Comparison of ENCODE assay signal across 18 mouse cellular contexts in the genomic region with DNA sequence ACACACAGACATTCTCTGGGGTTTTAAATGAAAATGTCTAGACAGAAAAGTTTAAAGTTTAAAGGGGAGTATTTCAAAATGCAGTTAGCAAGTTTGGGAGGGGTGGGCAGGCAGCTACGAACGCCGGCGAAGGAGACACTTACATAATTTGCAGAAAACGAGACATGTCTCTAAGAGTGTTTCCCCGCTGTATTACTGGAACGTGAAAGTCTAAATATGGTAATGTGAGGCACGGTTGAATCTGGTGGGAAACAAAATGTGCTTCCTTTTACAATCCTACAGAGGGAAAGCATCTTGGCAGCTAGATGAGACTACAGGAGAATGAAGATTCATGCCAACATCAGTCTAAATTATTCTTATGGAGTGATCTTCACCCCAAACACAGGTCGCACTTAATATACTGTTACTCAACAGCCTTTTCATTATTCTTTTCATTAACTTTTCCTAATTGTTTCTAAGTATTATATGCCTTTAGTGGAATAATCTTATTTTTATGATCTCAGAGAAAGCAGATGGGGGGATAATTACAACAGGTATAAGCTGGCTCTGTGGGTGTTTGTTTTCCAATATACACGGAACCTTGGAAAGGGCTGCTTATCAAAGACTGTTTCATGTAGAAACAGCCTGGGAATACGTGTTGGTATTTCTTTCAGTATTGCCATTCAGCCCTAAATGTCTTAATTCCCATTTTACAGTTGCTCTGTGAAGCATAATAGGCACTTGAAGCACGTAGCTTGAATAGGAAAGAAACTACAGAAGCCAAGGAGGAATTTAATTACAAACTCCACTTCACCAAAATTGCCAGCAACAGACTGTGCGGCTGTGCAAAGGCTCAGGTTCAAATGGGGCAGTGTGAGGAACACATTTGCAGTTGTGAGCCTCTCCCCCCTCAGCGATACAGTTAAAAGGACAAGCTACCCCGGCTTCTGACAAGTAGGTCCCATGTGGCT.
A peak's percentile ranks its signal among the peaks of the same experiment; 100 is the strongest.
DNase-seq lines count a peak whose midpoint lies in the region; ATAC-seq and TF ChIP-seq lines count a peak whose summit lies in the region.
"Had no signal": no experiment of that assay in that cellular context is flagged by ENCODE, and none has a peak within 500 bp of the region (broad histone marks: within the 10 kb centered on the region; RNA-seq: fewer than 3 reads in every experiment).

No protein-coding gene starts in this region.

- H3K4me2 ChIP-seq in intestine, embryonic 14.5 days (ENCODE audit: low read length), result no peak overlapping the region
- H3K4me2 ChIP-seq in intestine, postnatal 0 days (replicated peaks; ENCODE audit: low read depth), result no peak overlapping the region
- no peak overlapping the region for H3K4me2 ChIP-seq in stomach, embryonic 14.5 days (replicated peaks; ENCODE audit: low read depth, low read length)
- no peak overlapping the region for H3K4me2 ChIP-seq in stomach, postnatal 0 days (replicated peaks; ENCODE audit: low read depth)
- H3K4me2 ChIP-seq in forebrain, embryonic 14.5 days (ENCODE audit: low read length), result no peak overlapping the region

- DNase-seq in intestine, embryonic 14.5 days (ENCODE audit: low spot score), result no peak
- no peak for DNase-seq in stomach, postnatal 0 days (ENCODE audit: low spot score)
- DNase-seq in forebrain, embryonic 14.5 days (ENCODE audit: low spot score), result peak; percentile 79
- DNase-seq in telencephalon, adult 2 months (ENCODE audit: low read depth, low spot score), result peak; percentile 45
- DNase-seq in c-Kit-positive CD71-positive TER-119-positive erythroid progenitor cells, embryonic 14.5 days (ENCODE audit: low spot score), result no peak
- DNase-seq in thymus, postnatal 10 days (ENCODE audit: low spot score in 2 of 2), result no peak
- DNase-seq: adrenal gland, postnatal 14 days; cerebellum, postnatal 25 days; kidney, adult 11 months; kidney, postnatal 36 days; lung, postnatal 10 days; thymus, postnatal 36 days had no signal

- WGBS in intestine, embryonic 14.5 days, result 72% methylated on average over 15 of the region's 15 CpGs
- WGBS in intestine, postnatal 0 days, result 78% methylated on average over 15 of the region's 15 CpGs
- 71% methylated on average over 15 of the region's 15 CpGs for WGBS in stomach, embryonic 14.5 days
- WGBS in stomach, postnatal 0 days, result 68% methylated on average over 15 of the region's 15 CpGs
- 31% methylated on average over 15 of the region's 15 CpGs for WGBS in forebrain, embryonic 14.5 days

- H3K27me3 ChIP-seq in intestine, embryonic 14.5 days (replicated peaks; ENCODE audit: control insufficient read depth, insufficient read depth, low read length), result no peaks in the 10 kb centered on the region
- no peaks in the 10 kb centered on the region for H3K27me3 ChIP-seq in intestine, postnatal 0 days (replicated peaks; ENCODE audit: control insufficient read depth, insufficient read depth, low read length)
- H3K27me3 ChIP-seq in stomach, embryonic 14.5 days (ENCODE audit: control insufficient read depth, insufficient read depth, low read length), result no peaks in the 10 kb centered on the region
- no peaks in the 10 kb centered on the region for H3K27me3 ChIP-seq in stomach, postnatal 0 days (ENCODE audit: control insufficient read depth, insufficient read depth, low read length)
- no peaks in the 10 kb centered on the region for H3K27me3 ChIP-seq in forebrain, embryonic 14.5 days (replicated peaks; ENCODE audit: control insufficient read depth, insufficient read depth, low read length)

- H3K36me3 ChIP-seq in intestine, embryonic 14.5 days (ENCODE audit: control insufficient read depth, insufficient read depth, low read length), result no peaks in the 10 kb centered on the region
- no peaks in the 10 kb centered on the region for H3K36me3 ChIP-seq in intestine, postnatal 0 days (ENCODE audit: control insufficient read depth, insufficient read depth)
- no peaks in the 10 kb centered on the region for H3K36me3 ChIP-seq in stomach, embryonic 14.5 days (ENCODE audit: control insufficient read depth, insufficient read depth, low read length)
- no peaks in the 10 kb centered on the region; the same call in 1 of the 2 replicates for H3K36me3 ChIP-seq in stomach, postnatal 0 days (ENCODE audit: control insufficient read depth, insufficient read depth, low read length)
- no peaks in the 10 kb centered on the region for H3K36me3 ChIP-seq in forebrain, embryonic 14.5 days (ENCODE audit: control insufficient read depth, insufficient read depth, low read length)
- H3K36me3 ChIP-seq: hindbrain, embryonic 10.5 days; limb, embryonic 10.5 days had no signal

- no peak overlapping the region for H3K9ac ChIP-seq in intestine, embryonic 14.5 days (ENCODE audit: low read length)
- H3K9ac ChIP-seq in intestine, postnatal 0 days (ENCODE audit: low read depth, low read length), result no peak overlapping the region
- no peak overlapping the region for H3K9ac ChIP-seq in stomach, embryonic 14.5 days (replicated peaks; ENCODE audit: low read depth, low read length)
- no peak overlapping the region for H3K9ac ChIP-seq in stomach, postnatal 0 days (ENCODE audit: low read length)
- no peak overlapping the region for H3K9ac ChIP-seq in forebrain, embryonic 14.5 days (ENCODE audit: low read length)
- H3K9ac ChIP-seq: liver, embryonic 14.5 days had no signal

- H3K27ac ChIP-seq in intestine, embryonic 14.5 days (ENCODE audit: low read depth), result 0 out of 2 replicates have a peak overlapping the region, but pooled peaks have one; percentile 29
- no peak overlapping the region for H3K27ac ChIP-seq in intestine, postnatal 0 days (ENCODE audit: low read depth, low read length)
- peak overlapping the region; percentile 1; the same call in 1 of the 2 replicates for H3K27ac ChIP-seq in stomach, embryonic 14.5 days (ENCODE audit: low read length)
- H3K27ac ChIP-seq in stomach, postnatal 0 days (replicated peaks), result no peak overlapping the region
- no peak overlapping the region for H3K27ac ChIP-seq in forebrain, embryonic 14.5 days (ENCODE audit: low read depth, low read length)
- H3K27ac ChIP-seq: hindbrain, embryonic 10.5 days; limb, embryonic 10.5 days; liver, embryonic 14.5 days had no signal

- no peaks in the 10 kb centered on the region for H3K9me3 ChIP-seq in intestine, embryonic 14.5 days (ENCODE audit: control insufficient read depth, low read length)
- no peaks in the 10 kb centered on the region for H3K9me3 ChIP-seq in intestine, postnatal 0 days (ENCODE audit: control insufficient read depth)
- H3K9me3 ChIP-seq in stomach, embryonic 14.5 days (ENCODE audit: control insufficient read depth, low read depth, low read length), result no peaks in the 10 kb centered on the region
- no peaks in the 10 kb centered on the region for H3K9me3 ChIP-seq in stomach, postnatal 0 days (ENCODE audit: control insufficient read depth, low read length)
- no peaks in the 10 kb centered on the region for H3K9me3 ChIP-seq in forebrain, embryonic 14.5 days (replicated peaks; ENCODE audit: control insufficient read depth, low read length)
- H3K9me3 ChIP-seq: hindbrain, embryonic 10.5 days; limb, embryonic 10.5 days had no signal

- no peak for ATAC-seq in intestine, embryonic 14.5 days (replicated peaks; ENCODE audit: low FRiP score, low TSS enrichment, low read depth)
- no peak for ATAC-seq in intestine, postnatal 0 days
- ATAC-seq in stomach, embryonic 14.5 days (ENCODE audit: insufficient number of reproducible peaks, insufficient read depth, low FRiP score, low read depth), result no peak
- no peak for ATAC-seq in stomach, postnatal 0 days (ENCODE audit: low FRiP score, low TSS enrichment)
- peak; percentile 79 for ATAC-seq in forebrain, embryonic 14.5 days
- ATAC-seq: CD4-positive, CD25-positive, alpha-beta regulatory T cell, adult 4 months had no signal

- no peak overlapping the region for H3K4me3 ChIP-seq in intestine, embryonic 14.5 days (ENCODE audit: low read depth, low read length)
- no peak overlapping the region for H3K4me3 ChIP-seq in intestine, postnatal 0 days (ENCODE audit: low read depth, low read length)
- no peak overlapping the region for H3K4me3 ChIP-seq in stomach, embryonic 14.5 days (ENCODE audit: low read depth, low read length)
- H3K4me3 ChIP-seq in stomach, postnatal 0 days (ENCODE audit: low read depth, low read length), result no peak overlapping the region
- no peak overlapping the region for H3K4me3 ChIP-seq in forebrain, embryonic 14.5 days (ENCODE audit: low read depth, low read length)
- H3K4me3 ChIP-seq: hindbrain, embryonic 10.5 days; limb, embryonic 10.5 days had no signal

- H3K4me1 ChIP-seq in intestine, embryonic 14.5 days (replicated peaks; ENCODE audit: control insufficient read depth, insufficient read depth, low read length), result no peaks in the 10 kb centered on the region; the same call in 1 of the 2 replicates
- no peaks in the 10 kb centered on the region for H3K4me1 ChIP-seq in intestine, postnatal 0 days (replicated peaks; ENCODE audit: control insufficient read depth, insufficient read depth, low read length)
- H3K4me1 ChIP-seq in stomach, embryonic 14.5 days (ENCODE audit: control insufficient read depth, insufficient read depth, low read length), result no peaks in the 10 kb centered on the region
- H3K4me1 ChIP-seq in stomach, postnatal 0 days (replicated peaks; ENCODE audit: control insufficient read depth, insufficient read depth), result no peaks in the 10 kb centered on the region
- peaks cover 17% of the 10 kb centered on the region for H3K4me1 ChIP-seq in forebrain, embryonic 14.5 days (ENCODE audit: control insufficient read depth, insufficient read depth, low read length)
- H3K4me1 ChIP-seq: hindbrain, embryonic 10.5 days; limb, embryonic 10.5 days had no signal

- TF ChIP-seq EP300 in stomach, postnatal 0 days (optimal IDR thresholded peaks at IDR 0.05), result no peak

- TF ChIP-seq CTCF in intestine, postnatal 0 days (IDR thresholded peaks at IDR 0.05; ENCODE audit: low read depth), result no peak
- TF ChIP-seq CTCF in stomach, postnatal 0 days (IDR thresholded peaks at IDR 0.05; ENCODE audit: low read depth), result no peak

Comparison
In these comparisons a context has a peak if more than half of its experiments do, and no peak if none do; other contexts are left out.
1. H3K27ac ChIP-seq: peak in intestine, embryonic 14.5 days (single experiment) and stomach, embryonic 14.5 days (single experiment); none in intestine, postnatal 0 days (single experiment), stomach, postnatal 0 days (single experiment) and forebrain, embryonic 14.5 days (single experiment).
2. DNase-seq: peak in forebrain, embryonic 14.5 days (single experiment) and telencephalon, adult 2 months (single experiment); none in intestine, embryonic 14.5 days (single experiment), stomach, postnatal 0 days (single experiment), c-Kit-positive CD71-positive TER-119-positive erythroid progenitor cells, embryonic 14.5 days (single experiment) and thymus, postnatal 10 days (0 of 2).